Mouse (Mus musculus) G1E (cell line): Measurements from ENCODE around the gene Ctxn2. TPM values are rescaled to one million over a fixed set of nuclear protein-coding genes. Genes with fewer than 3 reads are reported as not detected.
A peak's percentile ranks its signal among the peaks of the same experiment; 100 is the strongest.

Experiments
- ATAC-seq: 2 replicates; pipeline ENCODE4 v1.8.0; 2016; ENCODE audit warnings: mild to moderate bottlenecking; ENCODE audit not compliant: insufficient number of reproducible peaks, poor library complexity, low FRiP score, severe bottlenecking; ENCODE audit errors: extremely low read depth
- DNase-seq: peaks from one replicate; pipeline ENCODE4 v3.0.0; 2012; ENCODE audit warnings: low spot score
- H3K27me3 ChIP-seq: 2 replicates; pipeline ENCODE4 v1.6.1; 2012; ENCODE audit warnings: mild to moderate bottlenecking, low read length, inconsistent platforms; ENCODE audit not compliant: insufficient read depth
- H3K36me3 ChIP-seq: replicated peaks from 2 replicates; pipeline ENCODE3; 2012; ENCODE audit warnings: mild to moderate bottlenecking, inconsistent platforms
- H3K4me1 ChIP-seq: 2 replicates; pipeline ENCODE4 v1.6.1; 2012; ENCODE audit warnings: low read depth, low read length, inconsistent platforms, mixed read lengths; ENCODE audit not compliant: insufficient read depth
- H3K4me3 ChIP-seq: 2 replicates; pipeline ENCODE4 v1.5.1; 2012; ENCODE audit warnings: low read depth, mild to moderate bottlenecking, inconsistent platforms, low read length, moderate library complexity, mixed read lengths
- H3K9me3 ChIP-seq: replicated peaks from 2 replicates; pipeline ENCODE4 v1.6.1; 2012; ENCODE audit warnings: inconsistent platforms
- CTCF ChIP-seq: IDR thresholded peaks from 2 replicates; pipeline ENCODE4 v1.5.1; 2012; ENCODE audit warnings: low read depth, low read length, inconsistent platforms, mixed read lengths
- GATA1 ChIP-seq: IDR thresholded peaks from 2 replicates; pipeline ENCODE4 v1.6.1; 2012; ENCODE audit warnings: borderline replicate concordance, low read length, inconsistent platforms, mixed read lengths
- GATA2 ChIP-seq: IDR thresholded peaks from 2 replicates; pipeline ENCODE4 v1.6.1; 2012; ENCODE audit warnings: low read depth, low read length, inconsistent platforms, borderline replicate concordance
- POLR2AphosphoS5 ChIP-seq: IDR thresholded peaks from 2 replicates; pipeline ENCODE4 v1.6.1; 2012; ENCODE audit warnings: low read depth, low read length, inconsistent platforms; ENCODE audit not compliant: insufficient replicate concordance
- TAL1 ChIP-seq: conservative IDR thresholded peaks from 2 replicates; pipeline ENCODE4 v1.6.1; 2012; ENCODE audit warnings: low read depth, low read length, inconsistent platforms, mixed read lengths
- polyA plus RNA-seq: library from polyadenylated mRNA; stranded (reverse); fragments of >175 nt; gene quantifications from 2 replicates; pipeline ENCODE4 v1.2.3, GENCODE M21; 2012
- total RNA-seq, 2 experiments: library from RNA; stranded (forward) in 1 of 2; stranded (reverse) in 1 of 2; fragments of 200-1000 nt in 1 of 2; fragments of >200 nt in 1 of 2; fragmentation: Nextera tagmentation in 1 of 2; gene quantifications; 2 replicates each; pipeline ENCODE4 v1.2.3; 2014 to 2017

The Ctxn2 gene
- total and polyA plus RNA-seq, 3 experiments, result not detected

DNA sequence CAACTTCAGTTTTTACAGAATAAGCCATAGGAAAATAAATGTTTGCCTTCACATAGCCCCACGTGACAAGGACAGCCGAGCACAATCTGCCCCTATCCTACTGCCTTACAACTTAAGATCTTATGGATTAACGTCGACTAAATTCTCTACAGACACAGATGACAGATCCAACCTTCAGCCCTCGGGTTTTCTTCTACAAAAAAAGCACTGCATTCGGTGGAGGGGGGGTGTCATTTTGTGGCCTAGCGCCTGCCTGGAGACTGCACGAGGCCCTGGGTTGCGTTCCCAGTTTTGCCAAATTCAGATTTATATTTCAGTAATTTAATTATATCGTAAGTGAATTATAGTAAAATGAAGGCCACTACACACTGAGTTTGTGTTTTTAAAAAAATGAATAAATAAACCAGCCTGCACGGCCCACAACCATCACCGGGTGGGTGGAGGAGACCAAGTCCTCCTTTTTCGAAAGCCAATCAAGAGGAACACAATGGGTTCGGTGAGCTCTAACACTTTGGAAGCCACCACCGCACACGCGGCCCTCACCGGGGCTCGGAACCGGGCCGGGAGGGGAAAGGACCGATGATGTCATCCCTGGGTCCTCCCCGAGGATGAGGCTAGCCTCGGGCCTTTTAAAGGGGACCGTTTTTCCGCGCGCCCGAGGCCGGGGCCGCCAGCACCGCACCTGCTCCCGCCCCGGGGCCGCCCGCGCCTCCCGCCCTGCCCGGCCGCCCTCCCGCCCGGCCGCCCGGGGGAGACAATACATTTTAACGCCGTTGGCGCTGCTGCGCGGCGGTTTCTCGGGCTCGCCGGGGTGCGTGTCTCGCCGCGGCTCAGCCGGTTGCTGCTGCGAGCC is 13.6 kb upstream of the Ctxn2 start:
- Histone ChIP-seq H3K4me1 (peaks cover 22% of the 10 kb centered on the region), H3K27me3 (peaks cover 8% of the 10 kb centered on the region; the same call in 1 of the 2 replicates), H3K9me3 (no peaks in the 10 kb centered on the region), H3K36me3 (peaks cover 23% of the 10 kb centered on the region), H3K4me3 (peak overlapping the region; percentile 78)
- ATAC-seq, result peak; percentile 47
- TF ChIP-seq GATA1 (no peak), GATA2 (no peak)
- peak; percentile 41 for DNase-seq

DNA sequence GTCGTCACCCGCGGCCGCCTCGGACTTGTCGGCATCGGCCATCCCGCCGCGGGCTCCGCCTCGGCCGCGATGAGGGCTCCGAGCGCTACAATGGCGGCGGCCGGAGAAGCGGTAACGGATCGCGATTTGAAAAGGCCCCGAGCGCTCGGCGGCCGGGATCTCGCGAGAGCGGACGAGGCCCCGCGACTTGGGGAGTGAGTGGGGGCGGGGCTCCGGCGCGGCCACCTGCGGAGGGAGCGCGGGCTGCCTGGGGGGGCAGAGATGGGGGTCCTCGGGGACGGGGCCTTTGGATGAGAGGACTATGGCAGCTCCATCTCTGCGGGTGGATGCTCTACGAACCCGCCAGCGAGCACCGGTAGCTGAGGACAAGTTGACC is 13.0 kb upstream of the Ctxn2 start, which contains the start of gene Myef2:
Myef2 (minus strand) TSS at position 185 of the 376 bp plus-strand sequence.
- peaks cover 22% of the 10 kb centered on the region for H3K4me1 ChIP-seq
- H3K27me3 ChIP-seq, result peaks cover 8% of the 10 kb centered on the region; the same call in 1 of the 2 replicates
- H3K9me3 ChIP-seq, result no peaks in the 10 kb centered on the region
- ATAC-seq, result peak; percentile 58
- H3K36me3 ChIP-seq, result peaks cover 20% of the 10 kb centered on the region
- peak within 1 kb of the TSS; percentile 78 for H3K4me3 ChIP-seq
- peak; percentile 79 for DNase-seq
- TF ChIP-seq TAL1 (no peak), POLR2AphosphoS5 (no peak), CTCF (no peak), GATA2 (no peak), GATA1 (no peak)

DNA sequence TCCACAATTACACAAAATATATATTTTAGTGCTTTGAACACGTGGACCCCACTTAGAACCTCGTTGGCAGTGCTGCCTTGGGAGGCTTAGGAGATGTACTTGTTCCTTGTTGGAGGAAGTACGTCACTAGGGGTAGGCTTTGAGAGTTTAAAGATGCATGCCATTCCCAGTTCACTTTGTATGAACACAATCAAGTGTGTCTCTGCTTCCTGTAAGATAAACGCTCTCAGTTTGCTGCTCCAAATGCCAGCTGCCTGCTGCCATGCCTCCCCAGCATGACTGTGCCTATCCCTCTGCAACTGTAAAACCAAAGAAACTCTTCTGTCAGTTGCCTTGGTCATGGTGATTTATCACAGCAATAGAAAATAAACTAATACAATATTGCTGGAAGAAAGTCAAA is 10.7 kb upstream of the Ctxn2 start:
- DNase-seq (no peak), ATAC-seq (no peak)
- H3K9me3 ChIP-seq, result no peaks in the 10 kb centered on the region
- TF ChIP-seq CTCF (no peak), GATA2 (no peak), TAL1 (no peak), GATA1 (no peak), POLR2AphosphoS5 (no peak)
- H3K4me1 ChIP-seq, result peaks cover 13% of the 10 kb centered on the region
- peaks cover 8% of the 10 kb centered on the region; the same call in 1 of the 2 replicates for H3K27me3 ChIP-seq
- H3K4me3 ChIP-seq, result no peak overlapping the region
- peaks cover 5% of the 10 kb centered on the region for H3K36me3 ChIP-seq

DNA sequence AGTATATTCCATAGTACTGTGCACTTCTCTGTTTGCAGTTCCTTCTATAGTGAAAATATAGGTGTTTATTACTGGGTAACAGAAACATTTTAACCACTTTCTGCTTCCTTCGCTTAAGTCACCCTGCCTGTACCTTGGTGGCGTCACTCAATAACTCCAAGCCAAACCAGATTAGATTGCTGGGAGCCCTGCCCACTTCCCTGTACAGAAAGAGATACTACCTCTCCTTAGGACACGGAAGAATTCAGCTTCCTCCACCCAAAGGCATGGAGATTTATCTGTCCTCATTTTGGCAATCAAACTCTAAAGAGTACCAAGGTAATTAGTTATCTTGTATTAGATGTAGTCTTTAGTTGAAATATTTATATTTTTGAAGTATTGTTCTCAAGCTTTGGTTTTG is 9.7 kb upstream of the Ctxn2 start:
- TF ChIP-seq GATA2 (no peak), POLR2AphosphoS5 (no peak), TAL1 (no peak)
- peaks cover 8% of the 10 kb centered on the region; the same call in 1 of the 2 replicates for H3K27me3 ChIP-seq
- H3K9me3 ChIP-seq, result no peaks in the 10 kb centered on the region
- no peak for DNase-seq
- no peak overlapping the region for H3K4me3 ChIP-seq
- H3K4me1 ChIP-seq, result peaks cover 7% of the 10 kb centered on the region
- no peaks in the 10 kb centered on the region for H3K36me3 ChIP-seq
- ATAC-seq, result no peak

DNA sequence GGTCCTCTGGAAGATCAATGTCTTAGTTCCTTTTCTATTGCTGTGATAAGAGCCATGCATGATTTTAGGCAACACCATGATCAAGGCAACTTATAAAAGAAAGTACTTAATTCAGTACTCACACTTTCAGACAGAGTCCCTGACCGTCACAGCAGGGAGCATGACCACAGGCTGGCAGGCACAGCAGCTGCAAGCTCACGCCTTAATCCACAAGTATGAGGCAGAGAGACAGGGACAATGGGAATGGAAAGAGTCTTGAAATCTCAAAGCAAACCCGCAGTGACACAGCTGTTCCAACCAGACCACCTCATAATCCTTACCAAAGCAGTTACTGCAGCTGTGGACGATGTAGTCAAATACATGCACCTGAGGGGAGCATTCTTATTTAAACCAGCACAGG is 2.4 kb upstream of the Ctxn2 start:
- H3K4me1 ChIP-seq, result peaks cover 3% of the 10 kb centered on the region; the same call in 1 of the 2 replicates
- H3K27me3 ChIP-seq, result peaks cover 3% of the 10 kb centered on the region; the same call in 1 of the 2 replicates
- H3K4me3 ChIP-seq, result no peak overlapping the region
- DNase-seq, result no peak
- no peaks in the 10 kb centered on the region for H3K36me3 ChIP-seq
- TF ChIP-seq POLR2AphosphoS5, result no peak
- no peak for TF ChIP-seq GATA2
- TF ChIP-seq GATA1, result no peak
- no peak for TF ChIP-seq CTCF
- no peak for ATAC-seq
- H3K9me3 ChIP-seq, result no peaks in the 10 kb centered on the region

DNA sequence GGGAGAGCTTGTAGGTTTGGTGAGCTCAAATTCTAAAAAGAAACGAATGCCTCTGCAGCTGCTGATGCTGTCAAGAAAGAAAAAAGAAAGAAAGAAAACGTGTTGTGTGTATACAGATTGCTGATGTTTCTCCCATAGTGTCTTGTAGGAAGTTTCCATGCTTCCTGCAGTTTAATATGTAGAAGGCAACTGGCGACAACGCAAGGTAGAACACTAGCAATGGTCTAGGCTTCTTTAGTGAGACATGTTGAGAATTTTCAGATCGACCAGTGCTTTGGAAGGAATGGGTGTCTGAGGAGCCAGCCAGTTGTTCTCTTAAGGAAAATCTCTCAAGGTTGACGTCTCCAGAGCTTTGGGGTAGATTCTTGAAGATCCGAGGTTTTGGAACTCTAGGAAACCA is 354 bp downstream of the Ctxn2 start:
- H3K4me1 ChIP-seq, result peaks cover 3% of the 10 kb centered on the region; the same call in 1 of the 2 replicates
- H3K36me3 ChIP-seq, result no peaks in the 10 kb centered on the region
- TF ChIP-seq CTCF (no peak), POLR2AphosphoS5 (no peak), TAL1 (no peak), GATA2 (no peak), GATA1 (no peak)
- ATAC-seq (no peak), DNase-seq (no peak)
- no peak overlapping the region for H3K4me3 ChIP-seq
- no peaks in the 10 kb centered on the region for H3K9me3 ChIP-seq
- peaks cover 7% of the 10 kb centered on the region for H3K27me3 ChIP-seq

DNA sequence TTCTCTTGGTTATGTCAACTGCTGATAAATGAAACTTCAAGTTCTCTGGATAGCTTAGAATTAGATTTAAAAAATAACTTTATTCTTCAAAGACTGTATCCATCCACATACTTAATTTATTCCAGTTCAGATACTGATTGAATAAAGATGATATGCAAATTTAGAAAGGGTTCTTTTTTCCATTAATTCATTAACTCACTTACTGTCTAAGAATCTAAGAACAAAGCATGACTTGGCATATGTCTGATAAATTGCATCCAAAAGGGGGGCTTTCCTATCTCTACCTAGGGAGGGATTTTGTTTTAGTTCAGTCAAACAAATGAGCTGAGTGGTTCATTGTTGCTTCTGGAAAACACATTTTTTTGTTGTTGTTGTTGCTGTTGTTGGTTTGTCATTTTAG is 5.8 kb downstream of the Ctxn2 start:
- Histone ChIP-seq H3K4me3 (no peak overlapping the region), H3K36me3 (no peaks in the 10 kb centered on the region), H3K27me3 (peaks cover 4% of the 10 kb centered on the region; the same call in 1 of the 2 replicates), H3K4me1 (no peaks in the 10 kb centered on the region), H3K9me3 (no peaks in the 10 kb centered on the region)
- ATAC-seq (no peak), DNase-seq (no peak)
- TF ChIP-seq GATA2 (no peak), GATA1 (no peak), TAL1 (no peak), CTCF (no peak), POLR2AphosphoS5 (no peak)
